Mouse (Mus musculus) left cerebral cortex, adult 11 months (tissue): Measurements from ENCODE around the gene Telo2.

Experiments
- DNase-seq: peaks from one replicate; pipeline ENCODE4 v3.0.0; 2022; ENCODE audit warnings: low spot score

Telo2 gene

GRCm38 (mm10) chr17:25101338-25101737 is 14.4 kb downstream of the Telo2 start:
- DNase-seq = no peak

GRCm38 (mm10) chr17:25100052-25100451 is 15.7 kb downstream of the Telo2 start:
- no peak for DNase-seq

- DNase-seq = no peak
Measured at GRCm38 (mm10) chr17:25096221-25096620, 19.5 kb downstream of the Telo2 start.

- no peak for DNase-seq
Measured at GRCm38 (mm10) chr17:25090450-25090849, 25.3 kb downstream of the Telo2 start.

- no peak for DNase-seq
Measured at GRCm38 (mm10) chr17:25089158-25089557, 26.6 kb downstream of the Telo2 start.

- DNase-seq = no peak
Measured at GRCm38 (mm10) chr17:25086724-25087123, 29.0 kb downstream of the Telo2 start.

GRCm38 (mm10) chr17:25084835-25085385 is 30.9 kb downstream of the Telo2 start:
- no peak for DNase-seq

GRCm38 (mm10) chr17:25083444-25083931 is 32.3 kb downstream of the Telo2 start, which contains the start of gene Tmem204:
Gene Tmem204, minus strand, starts transcription at chr17:25083591.
- DNase-seq = no peak

GRCm38 (mm10) chr17:25082887-25083286 is 32.9 kb downstream of the Telo2 start:
- no peak for DNase-seq

GRCm38 (mm10) chr17:25082081-25082847 is 33.5 kb downstream of the Telo2 start:
- DNase-seq = no peak

- DNase-seq = no peak
Measured at GRCm38 (mm10) chr17:25080960-25081381, 34.8 kb downstream of the Telo2 start.

GRCm38 (mm10) chr17:25080210-25080609 is 35.6 kb downstream of the Telo2 start:
- no peak for DNase-seq

GRCm38 (mm10) chr17:25077771-25078372 is 37.9 kb downstream of the Telo2 start:
- DNase-seq = no peak

GRCm38 (mm10) chr17:25076906-25077305 is 38.9 kb downstream of the Telo2 start:
- no peak for DNase-seq

GRCm38 (mm10) chr17:25068690-25069089 is 47.1 kb downstream of the Telo2 start:
- no peak for DNase-seq

- DNase-seq = no peak
Measured at GRCm38 (mm10) chr17:25067442-25067851, 48.3 kb downstream of the Telo2 start.

GRCm38 (mm10) chr17:25066595-25066994 is 49.2 kb downstream of the Telo2 start:
- DNase-seq = no peak

GRCm38 (mm10) chr17:25065189-25065588 is 50.6 kb downstream of the Telo2 start:
- no peak for DNase-seq

- DNase-seq = no peak
Measured at GRCm38 (mm10) chr17:25064351-25064750, 51.4 kb downstream of the Telo2 start.

GRCm38 (mm10) chr17:25063872-25064271 is 51.9 kb downstream of the Telo2 start:
- DNase-seq = no peak

GRCm38 (mm10) chr17:25063261-25063660 is 52.5 kb downstream of the Telo2 start:
- DNase-seq = no peak

- DNase-seq = no peak
Measured at GRCm38 (mm10) chr17:25057041-25057440, 58.7 kb downstream of the Telo2 start.

- no peak for DNase-seq
Measured at GRCm38 (mm10) chr17:25053274-25053673, 62.5 kb downstream of the Telo2 start.
